Mouse (Mus musculus): Measurements from ENCODE around the gene Adcy5.

Gene Adcy5

DNA sequence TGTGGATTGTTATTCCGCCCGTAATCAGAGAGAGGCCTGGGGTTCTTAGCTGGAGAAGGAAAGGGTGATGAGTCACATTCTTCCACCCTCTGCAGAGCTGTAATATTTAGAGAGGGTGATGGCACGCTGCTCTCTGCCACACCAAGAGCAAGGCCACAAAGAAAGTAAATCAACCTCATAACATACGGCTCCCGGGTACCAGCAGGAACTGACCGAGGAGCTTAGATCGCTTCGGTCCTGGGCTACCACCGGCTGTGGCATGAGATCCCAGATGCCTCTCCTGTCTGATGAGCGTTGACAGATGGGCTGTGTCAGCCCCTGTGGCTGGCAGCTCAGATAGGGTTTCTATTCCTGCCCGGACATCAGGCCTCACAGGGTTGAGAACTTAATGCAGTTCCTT, 101.3 kb downstream of the Adcy5 start:
- no peak for DNase-seq (ENCODE audit: low spot score in 2 of 2)

DNA sequence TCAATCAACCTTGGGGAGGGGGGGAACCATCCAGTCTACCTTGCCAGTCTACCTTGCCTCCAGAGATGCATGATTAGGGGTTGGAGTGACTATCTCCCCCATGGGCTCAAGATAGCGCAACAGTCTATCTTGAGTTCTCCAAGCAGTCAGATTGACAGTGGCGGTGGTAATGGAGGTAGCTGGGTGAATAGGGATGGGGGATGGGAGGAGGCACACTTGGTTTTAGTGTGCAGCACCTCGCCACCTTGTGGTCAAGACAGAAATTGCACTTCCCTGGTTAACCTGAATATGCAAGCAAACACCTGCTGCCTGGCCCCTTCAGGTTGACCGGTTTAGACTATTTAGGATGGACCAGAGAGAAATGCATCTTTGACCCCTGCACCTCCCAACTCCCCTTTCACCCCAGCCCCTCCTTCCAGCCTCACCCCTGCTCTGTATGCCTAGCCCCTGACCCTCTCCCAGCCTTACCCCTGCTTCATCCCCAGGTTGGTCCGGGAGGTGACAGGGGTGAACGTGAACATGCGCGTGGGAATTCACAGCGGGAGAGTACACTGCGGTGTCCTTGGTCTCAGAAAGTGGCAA, 115.8 kb downstream of the Adcy5 start:
- DNase-seq (ENCODE audit: low spot score in 2 of 2): peak; percentile 84 to 92

DNA sequence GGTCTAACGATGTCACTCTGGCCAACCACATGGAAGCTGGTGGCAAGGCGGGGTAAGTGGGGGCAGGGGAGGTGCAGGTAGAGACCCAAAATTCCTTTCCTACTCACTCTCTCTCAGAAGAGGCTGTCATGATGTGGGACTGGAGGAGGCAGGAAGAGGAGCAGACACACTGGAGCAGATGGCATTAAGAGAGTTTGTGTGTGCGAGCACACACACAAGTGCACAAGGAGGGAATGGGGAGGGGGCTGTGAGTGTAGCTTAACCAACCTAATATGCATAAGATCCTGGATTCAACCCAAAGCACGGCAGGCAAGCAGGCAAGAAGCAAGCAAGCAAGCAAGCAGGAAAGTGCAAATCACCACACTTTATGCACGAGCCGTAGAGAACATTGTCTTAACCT, 116.3 kb downstream of the Adcy5 start:
- no peak for DNase-seq (ENCODE audit: low spot score in 2 of 2)

DNA sequence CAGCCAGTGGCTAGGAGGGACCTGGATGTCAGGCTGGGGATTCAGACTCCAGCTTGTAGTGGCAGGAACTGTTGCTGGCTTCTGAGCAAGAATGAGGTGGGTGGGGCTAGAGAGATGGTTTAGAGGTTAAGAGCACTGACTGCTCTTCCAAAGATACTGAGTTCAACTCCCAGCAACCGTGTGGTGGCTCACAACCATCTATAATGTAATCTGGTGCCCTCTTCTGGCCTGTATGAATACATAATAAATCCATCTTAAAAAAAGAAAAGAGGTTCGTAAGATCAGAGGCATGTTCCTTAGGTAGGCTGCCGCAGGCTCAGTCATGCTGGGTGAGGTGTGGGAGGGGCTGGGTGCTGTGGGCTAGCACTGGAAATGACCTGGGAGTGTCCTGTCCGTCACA, 116.9 kb downstream of the Adcy5 start:
- DNase-seq (ENCODE audit: low spot score in 2 of 2): no peak

DNA sequence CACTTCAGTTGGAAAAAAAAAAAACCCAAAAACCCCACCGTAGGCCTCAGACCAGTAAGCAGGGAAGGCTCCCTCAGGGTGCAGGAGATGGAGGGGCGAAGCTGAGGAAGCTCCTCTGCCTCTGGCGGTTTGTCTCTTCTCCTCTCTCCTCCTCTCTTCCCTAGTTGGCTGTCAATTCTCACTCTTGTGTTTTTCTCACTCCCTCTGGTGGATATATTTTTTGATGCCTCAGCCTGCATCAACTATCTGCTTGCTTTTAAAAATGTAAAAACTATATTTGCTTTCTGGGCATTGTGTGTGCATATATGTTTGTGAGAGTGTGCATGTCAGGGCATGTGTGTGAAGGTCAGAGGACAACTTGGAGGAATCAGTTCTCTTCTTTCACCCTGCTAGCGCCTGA, 117.7 kb downstream of the Adcy5 start:
- DNase-seq (ENCODE audit: low spot score in 2 of 2): no peak

DNA sequence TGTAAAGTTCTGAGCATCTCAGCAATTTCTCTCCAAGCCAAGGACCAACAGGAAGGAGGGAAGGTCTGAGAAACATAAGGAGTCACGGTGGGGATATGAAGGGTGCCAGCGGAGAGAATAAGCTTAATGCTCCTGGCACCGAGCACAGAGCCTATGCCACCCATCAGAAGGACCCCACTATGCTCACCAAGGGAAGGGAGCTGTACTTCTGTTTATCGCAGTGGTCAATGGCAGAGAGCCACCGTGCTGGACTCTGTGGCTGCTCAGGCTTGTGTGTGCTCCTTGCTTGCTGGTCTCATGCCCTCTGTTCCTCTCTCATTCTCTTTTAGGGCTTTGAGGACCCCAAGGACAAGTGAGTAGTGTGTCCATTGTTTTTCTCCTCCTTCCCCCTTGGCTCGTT, 123.5 kb downstream of the Adcy5 start:
- no peak for DNase-seq (ENCODE audit: low spot score in 2 of 2)

DNA sequence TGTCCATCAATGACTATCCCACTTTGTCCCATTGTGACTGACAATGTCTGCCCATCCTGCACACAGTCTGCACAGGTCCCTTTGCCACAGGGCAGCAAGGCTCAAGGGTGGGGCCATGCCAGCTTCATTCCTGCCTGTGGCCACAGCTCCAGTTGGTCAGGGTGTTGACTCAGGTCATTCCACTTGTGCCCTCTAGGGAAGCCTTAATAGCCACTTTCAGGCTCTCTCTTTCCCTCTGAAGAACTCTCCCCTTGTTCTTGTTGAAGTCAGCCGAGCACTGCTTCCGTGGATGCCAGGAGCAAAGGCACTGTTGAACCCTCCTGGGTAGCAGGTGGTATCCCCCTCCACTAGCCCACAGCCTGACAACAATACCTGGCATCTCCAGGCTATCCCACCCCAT, 127.8 kb downstream of the Adcy5 start:
- no peak for DNase-seq (ENCODE audit: low spot score in 2 of 2)

DNA sequence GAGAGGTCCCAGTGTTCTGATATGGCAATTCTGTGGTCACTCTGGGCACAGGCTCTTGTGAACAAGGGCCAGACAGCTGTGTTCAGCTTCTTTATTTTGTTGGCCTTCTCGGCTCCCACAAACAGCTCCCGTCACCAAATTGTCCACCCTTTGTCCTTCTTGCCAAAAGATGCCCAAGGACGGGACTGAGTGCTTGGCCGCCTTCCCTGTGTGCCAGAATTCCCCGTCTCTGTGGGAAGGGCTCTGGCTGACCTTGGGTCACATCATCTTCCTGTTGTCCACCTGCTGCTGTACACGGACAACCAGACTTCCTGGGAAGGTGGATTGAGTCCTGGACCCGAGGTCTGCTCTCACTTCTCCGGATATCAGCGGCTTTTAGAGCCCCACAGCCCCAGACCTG, 131.1 kb downstream of the Adcy5 start:
- no peak for DNase-seq (ENCODE audit: low spot score in 2 of 2)

DNA sequence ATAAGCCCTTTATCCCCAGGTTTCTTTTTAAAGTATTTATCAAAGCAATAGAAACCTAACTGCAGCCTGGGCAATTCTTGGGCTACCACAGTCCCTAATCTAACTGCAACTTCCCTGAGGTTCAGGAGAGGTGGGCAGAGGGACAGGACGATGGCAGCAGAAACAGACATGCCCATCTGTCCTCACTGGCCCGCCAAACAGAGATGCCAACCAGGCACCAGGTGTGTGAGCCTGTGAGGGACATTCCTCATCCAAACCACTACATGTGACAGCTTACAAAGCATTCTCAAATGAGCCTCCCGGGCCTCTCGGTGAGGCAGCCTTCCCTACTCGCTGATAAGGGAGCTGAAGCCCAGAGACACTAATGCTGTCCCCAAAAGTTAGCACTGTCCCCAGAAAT, 132.6 kb downstream of the Adcy5 start:
- no peak for DNase-seq (ENCODE audit: low spot score in 2 of 2)

DNA sequence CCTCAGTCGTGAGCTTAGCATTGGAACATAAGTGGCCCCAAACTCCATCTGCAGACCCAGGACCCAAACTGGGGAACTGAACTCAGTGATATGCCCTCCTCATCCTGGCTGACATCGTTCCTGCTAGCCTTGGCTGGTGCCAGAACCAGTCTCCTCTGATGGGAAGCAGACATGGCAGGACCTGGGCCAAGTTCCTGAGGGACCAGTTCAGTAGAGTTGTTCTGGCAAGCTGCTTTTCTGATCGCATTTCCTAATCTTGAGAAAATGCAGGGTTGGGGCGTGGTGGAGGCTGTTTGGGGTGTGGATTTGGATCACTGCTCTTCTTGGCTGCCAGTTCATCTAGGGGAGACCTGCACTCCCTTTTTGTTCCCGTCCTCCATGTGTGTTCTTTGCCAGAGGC, 143.1 kb downstream of the Adcy5 start:
- no peak for DNase-seq (ENCODE audit: low spot score in 2 of 2)

DNA sequence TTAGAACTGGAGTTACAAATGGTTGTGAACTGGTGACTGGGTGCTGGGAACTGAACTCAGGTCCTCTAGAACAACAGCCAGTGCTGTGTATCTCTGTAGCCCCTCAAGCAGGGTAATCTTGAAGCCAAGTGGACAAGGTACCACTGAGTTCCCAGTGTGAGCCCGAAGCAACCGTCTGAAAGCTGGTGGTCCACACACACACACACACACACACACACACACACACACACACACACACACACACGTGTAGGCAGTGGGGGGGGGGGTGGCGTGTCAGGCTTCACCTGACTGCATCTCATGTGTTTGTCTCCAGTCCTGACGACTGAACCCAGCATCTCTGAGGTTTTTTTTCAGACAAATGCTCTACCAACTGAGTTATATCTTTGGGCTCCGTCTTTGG, 145.5 kb downstream of the Adcy5 start:
- no peak for DNase-seq (ENCODE audit: low spot score in 2 of 2)

DNA sequence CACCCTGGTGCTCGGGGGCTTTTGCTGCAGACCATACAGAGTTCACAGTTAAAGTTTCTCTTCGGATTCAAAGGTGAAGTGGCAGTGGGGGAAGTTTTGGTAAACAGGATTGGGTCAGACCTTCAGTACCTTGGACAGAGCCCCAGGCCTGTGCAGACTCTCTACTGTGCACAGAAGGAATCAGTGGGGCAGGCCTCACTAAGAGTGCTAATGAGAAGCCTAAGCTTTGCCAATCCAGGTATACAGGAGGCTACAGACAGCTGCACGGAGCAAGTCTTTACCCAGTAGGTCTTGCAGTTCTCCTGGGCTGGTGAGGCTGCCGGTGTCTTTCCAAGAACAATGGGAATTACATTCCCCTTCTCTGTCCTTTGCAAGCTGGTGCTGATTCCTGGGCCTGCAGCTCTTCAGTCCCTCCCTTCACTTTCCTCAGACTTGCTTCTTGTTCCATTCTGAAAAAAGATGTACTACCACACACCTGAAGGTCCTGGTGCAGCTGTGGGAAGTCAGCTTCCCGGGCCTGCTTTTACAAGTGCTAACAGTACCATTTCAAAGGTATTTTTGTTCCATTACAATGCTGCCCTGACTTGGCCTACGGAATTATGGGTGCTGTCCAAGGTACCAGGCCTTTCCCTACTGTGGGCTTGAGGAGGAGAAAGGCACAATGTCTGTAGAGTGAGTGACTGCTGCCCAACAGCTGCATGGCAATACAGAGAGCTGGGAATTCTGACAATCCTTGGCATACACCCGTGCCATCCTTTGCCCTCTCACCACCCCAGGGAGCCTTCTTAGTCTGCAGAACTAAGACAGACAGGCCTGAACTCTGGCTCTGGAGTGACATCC, 148.0 kb downstream of the Adcy5 start:
- DNase-seq (ENCODE audit: low spot score in 2 of 2): no peak

DNA sequence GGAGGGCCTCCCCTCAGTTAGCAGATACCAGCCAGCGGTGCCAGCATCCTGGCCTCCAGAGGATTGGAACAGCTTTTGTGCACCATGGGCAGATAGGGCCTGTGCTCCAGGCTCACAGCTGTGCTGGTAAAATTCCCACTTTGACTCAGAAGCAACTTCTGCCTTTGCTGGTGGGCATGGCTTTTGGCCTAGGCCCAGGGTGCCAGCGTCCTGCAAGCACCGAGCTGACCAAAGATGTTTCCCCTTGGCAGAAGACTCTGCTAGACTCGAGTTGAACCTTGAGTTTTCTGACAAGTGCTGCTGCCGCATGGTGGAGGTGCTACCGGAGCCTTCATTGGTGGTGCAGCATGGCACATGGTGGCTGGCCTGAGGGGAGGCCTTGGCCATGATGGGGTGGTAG, 149.0 kb downstream of the Adcy5 start:
- DNase-seq (ENCODE audit: low spot score in 2 of 2): no peak

DNA sequence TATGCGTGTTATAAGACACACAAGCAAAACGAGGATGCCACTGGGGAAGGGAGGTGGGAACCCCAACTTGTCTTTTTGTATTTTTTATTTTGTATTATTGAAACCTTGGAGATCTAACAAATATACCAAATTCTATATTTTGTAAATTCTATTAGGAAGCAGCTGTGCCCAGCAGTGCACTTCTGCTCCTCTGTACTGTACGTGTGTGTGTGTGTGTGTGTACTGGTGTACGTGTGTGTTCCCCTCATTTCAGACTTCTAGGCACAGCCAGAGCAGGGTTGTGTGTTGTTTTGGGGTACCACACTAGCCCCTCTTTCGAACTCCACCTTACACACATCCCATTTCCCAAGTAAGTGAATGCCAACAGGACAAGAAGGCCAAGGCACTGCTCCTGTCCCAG, 149.7 kb downstream of the Adcy5 start:
- DNase-seq (ENCODE audit: low spot score in 2 of 2): no peak

DNA sequence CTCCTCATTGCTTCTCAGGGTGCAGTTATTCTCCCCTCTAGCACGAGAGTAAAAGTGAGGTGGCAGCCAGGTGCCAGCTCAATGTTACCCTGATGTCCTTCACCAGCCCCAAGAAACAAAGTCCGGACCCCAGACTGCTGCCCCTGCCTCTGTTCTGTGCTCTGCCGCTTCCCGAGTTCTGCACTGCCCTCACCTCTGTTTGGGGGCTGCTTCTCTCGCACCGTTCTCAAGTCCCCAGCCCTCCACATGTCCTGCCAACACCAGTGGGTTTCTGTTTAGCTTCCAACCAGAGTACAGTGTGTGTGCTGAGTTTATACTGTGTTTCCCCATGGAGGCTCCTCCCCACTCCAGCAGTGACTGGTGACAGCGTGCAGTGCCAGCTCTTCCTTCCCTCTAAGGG, 150.5 kb downstream of the Adcy5 start:
- DNase-seq (ENCODE audit: low spot score in 2 of 2): no peak

DNA sequence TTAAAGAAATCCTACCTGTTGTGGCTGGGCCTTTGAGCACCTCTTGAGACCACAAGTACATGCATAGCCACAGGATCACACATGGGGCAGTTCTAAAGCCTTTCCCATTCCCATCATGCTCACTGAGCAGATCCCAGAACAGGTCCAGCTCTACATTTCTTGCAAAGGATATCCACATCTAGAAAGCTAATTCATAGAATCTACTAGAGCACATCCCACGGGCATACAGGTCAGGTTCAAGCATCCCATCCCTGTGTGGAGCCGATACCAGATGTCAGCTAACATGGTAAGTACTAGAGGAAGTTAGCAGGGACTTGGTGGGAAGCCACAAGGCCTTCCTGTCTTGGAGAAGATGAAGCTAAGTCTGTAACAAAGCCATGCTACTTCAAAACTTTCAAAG, 152.0 kb downstream of the Adcy5 start:
- DNase-seq (ENCODE audit: low spot score in 2 of 2): no peak

DNA sequence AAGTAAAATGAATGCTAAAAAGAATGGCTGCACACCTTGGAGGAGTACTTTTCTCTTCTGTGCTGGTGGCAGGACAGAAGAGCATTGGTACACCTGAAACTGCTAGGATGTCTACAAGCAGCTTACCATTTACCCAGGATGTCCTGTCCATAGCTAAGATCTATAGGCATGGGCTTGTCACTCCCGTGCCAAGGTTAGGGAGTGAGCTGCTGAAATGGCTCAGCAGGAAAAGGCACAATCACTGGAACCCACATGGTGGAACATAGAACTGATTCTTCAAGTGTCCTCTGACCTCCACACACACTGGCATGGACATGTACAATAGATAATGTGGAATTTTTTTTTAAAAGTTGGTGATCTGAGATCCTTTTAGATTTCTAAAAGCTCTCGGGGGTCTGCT, 152.7 kb downstream of the Adcy5 start:
- DNase-seq (ENCODE audit: low spot score in 2 of 2): no peak

DNA sequence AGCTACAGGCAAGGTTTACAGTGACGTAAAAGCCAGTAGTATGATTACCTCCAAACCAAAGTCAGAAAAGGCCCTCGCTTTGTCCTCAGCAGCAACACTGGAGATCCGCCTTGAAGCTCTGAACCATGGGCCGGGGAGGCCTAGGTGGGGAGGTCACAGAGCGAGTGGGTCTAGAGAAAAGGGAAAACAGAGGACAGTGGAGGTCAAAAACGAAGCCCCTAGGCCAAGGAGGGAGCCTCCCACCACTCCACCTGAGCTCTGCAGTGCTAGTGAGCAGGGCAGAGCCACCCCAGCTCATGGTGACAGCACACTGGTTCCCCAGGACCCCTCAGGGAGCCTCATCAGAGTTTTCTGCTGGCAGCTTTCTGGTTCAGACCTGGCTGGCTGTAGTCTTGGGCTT, 153.3 kb downstream of the Adcy5 start:
- DNase-seq (ENCODE audit: low spot score in 2 of 2): no peak

DNA sequence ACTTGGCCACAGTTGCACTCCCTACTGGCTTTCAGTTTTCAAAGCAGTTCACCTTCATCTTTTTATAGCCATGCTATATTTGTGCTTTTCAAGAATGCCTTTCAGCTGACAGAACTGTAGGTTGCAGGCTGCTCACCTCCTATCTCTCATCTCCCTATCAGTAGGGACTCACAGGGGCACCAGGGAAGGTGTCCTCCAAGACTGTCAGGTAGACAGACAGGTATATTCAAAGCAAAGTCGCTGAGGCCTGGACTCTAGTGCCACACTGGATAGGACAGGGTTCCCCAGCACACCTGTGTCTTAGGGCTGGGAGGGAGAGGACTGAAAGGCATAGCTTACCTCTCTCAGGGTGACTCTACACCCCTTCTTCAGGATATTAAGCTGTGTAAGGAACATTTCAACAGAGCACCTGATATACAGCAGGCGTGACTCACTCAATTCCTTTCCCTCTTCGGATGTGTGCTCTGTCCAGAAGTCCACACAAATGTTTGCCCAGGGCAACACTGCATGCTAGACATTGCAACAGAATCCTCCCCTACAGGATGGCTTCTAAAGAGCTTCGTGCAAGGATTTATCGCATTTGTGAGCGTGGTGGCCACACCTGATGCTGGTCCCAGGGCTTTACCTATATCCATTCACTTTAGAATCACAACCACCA, 153.9 kb downstream of the Adcy5 start:
- DNase-seq (ENCODE audit: low spot score in 2 of 2): no peak

DNA sequence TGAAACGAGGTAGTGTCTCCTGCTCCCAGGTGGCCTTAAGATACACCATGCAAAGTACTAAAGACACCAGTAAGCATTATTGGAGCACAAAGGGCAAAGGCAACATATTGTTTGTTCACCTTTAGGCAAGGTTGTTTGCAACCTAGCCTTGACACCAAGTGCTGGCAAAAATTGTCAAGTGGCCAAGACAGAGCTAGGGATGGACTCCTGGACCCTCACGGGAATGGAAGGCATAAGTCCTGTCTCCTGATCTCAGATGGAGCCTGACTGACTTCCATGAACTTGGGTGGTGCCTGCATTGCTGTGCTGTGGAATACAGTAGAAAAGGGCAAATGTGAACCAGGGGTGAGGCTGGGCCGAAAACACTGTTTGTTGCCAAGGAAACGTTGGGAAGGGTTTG, 155.0 kb downstream of the Adcy5 start:
- no peak for DNase-seq (ENCODE audit: low spot score in 2 of 2)

DNA sequence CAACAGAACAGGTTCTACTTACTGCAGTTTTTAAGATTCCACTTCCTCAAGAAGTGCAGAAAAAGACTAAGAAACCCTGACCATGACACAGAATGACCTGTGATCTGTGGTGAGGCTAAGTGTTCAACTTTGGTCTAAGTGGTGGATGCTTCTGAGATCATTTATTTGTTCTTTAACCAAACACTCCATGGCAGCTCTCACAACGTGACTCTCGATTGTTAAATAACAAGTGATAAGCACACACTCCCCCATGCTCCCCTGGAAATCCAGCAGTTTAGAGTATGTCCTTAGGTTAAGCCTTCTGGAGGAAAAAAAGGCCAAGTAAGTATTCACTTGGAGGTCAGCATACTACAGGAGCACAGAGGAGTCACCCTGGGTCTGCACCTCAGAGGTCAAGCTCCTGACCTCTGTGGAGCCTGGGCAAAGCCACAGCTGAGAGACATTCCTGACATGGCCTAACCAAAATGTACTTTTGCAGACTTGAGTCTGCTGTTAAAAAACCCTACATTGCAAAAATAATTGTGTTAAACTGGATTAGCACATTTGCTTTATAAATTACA, 156.0 kb downstream of the Adcy5 start:
- DNase-seq (ENCODE audit: low spot score in 2 of 2): no peak

DNA sequence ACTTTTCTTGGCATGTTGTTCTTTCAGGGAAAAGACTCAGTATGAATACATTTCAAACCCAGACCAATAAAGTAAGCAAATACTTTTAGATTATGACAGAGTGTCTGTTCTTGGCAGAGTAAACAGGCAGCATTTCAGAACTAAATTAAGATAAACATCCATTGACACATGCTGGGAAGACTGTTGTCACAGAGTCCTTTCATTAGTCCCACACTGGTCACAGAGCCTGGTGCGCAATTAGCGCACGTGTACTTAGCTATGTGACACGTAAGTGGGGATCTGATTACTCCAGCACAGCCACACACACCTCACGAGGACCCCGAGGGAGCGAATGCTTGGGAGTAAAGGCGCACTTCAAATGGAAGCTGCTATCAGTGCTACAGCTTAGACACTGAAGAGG, 156.9 kb downstream of the Adcy5 start:
- no peak for DNase-seq (ENCODE audit: low spot score in 2 of 2)

DNA sequence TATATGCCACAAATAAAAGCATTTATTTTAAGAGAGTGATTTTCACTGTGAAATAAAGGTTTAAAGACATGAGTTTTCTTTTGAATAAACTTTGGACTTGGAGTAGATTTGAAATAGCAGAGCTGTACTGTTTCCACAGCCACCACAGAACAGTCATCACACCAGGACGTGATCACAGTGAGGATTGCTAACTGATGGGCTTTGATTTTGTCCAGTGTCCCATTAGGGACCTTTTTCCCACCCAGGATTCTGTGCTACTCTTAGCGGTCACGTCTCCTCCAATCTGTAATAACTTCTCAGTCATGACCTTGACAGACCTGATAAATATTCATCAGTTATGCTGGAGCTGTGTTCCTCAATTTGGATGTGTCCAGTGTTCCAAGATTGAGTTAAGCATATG, 160.8 kb downstream of the Adcy5 start:
- DNase-seq (ENCODE audit: low spot score in 2 of 2): no peak

Data from frontal cortex, postnatal 36 days (tissue).